Mouse (Mus musculus): ENCODE measurements at regions not wholly inside any gene's neighbourhood (a gene's known extent, or its start where the extent isn't known, plus 50 kb on each side); places are given as distances from the start of the nearest gene placed in this dataset.

DNA sequence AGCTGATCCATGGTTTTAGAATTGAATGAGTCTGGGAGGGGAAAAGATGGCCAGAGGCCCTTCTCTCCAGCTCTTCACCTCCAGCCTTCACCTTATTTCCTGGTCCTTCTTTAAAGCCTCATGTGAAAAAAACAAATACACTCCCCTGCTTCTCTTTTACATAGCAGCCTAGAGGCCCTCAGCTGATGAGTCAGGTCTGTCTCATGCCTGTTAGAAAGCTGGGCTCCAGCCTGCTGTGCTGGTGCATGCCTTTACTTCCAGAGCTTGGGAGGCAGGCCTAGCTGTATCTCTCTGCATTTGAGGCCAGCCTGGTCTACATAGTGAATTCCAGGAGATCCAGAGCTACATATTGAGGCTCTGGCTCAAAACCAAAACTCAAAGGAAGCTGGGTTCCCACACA, 199.5 kb downstream of the 1700064H15Rik start:
- TF ChIP-seq MYOG (IDR thresholded peaks at IDR 0.05; ENCODE audit: control insufficient read depth in 1 of 3, insufficient read depth in 1 of 3, insufficient read length in 2 of 3, low read depth in 2 of 3) (no peak), POLR2A (IDR thresholded peaks at IDR 0.05; ENCODE audit: insufficient read length, low read depth) (no peak), REST (IDR thresholded peaks at IDR 0.05; ENCODE audit: insufficient read depth, insufficient read length) (no peak), CEBPB (IDR thresholded peaks at IDR 0.05; ENCODE audit: insufficient read depth, poor library complexity, severe bottlenecking) (no peak), USF1 (IDR thresholded peaks at IDR 0.05; ENCODE audit: low read depth) (no peak), MYOD1 (IDR thresholded peaks at IDR 0.05; ENCODE audit: control insufficient read depth in 1 of 3, insufficient read length in 2 of 3, low read depth in 2 of 3) (no peak)
